Mouse (Mus musculus) hematopoietic stem cell, adult 5-6 weeks (primary cell): ENCODE results near the gene Olfr740. TPM values are rescaled to one million over a fixed set of nuclear protein-coding genes. Genes with fewer than 3 reads are reported as not detected.

Experiments used
- ATAC-seq, 2 experiments: fragments of 125-278 bp in 1 of 2; replicated peaks in 1 of 2; 2 replicates each; pipeline ENCODE4 v1.8.0; 2016 to 2017; ENCODE audit warnings: inconsistent platforms in 2 of 2, mild to moderate bottlenecking in 2 of 2, moderate number of reproducible peaks in 2 of 2, low read depth in 1 of 2, moderate TSS enrichment in 1 of 2; ENCODE audit not compliant: low FRiP score in 2 of 2, poor library complexity in 2 of 2, severe bottlenecking in 2 of 2, insufficient read depth in 1 of 2, low TSS enrichment in 1 of 2
- total RNA-seq: library from RNA; stranded (forward); fragments of 172-1452, 232-1000 nt; gene quantifications from 2 replicates; pipeline ENCODE4 v1.2.3, GENCODE M21; 2017

Olfr740 gene
- total RNA-seq: not detected in 2 replicates

DNA sequence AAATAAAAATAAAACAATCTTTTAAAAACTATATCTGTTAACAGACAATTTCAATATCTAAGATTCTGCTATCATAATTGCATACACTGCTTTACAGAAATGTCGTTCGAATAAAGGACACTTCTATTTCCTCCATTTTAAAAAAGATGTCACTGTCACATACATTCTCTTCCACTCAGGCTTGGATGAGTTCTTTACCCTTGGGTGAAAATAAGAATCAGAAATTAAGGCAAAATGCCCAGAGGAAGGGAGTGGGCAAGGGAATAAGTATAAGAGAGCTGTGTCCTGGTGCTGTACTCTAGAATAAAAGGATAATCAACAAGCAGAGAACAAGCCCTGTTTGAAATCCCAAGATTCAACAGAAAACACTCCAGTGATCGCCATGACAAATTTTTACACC is at the start of gene Olfr740:
Olfr740 (plus strand) TSS at position 301 of the 400 bp plus-strand sequence.
- ATAC-seq: no peak

DNA sequence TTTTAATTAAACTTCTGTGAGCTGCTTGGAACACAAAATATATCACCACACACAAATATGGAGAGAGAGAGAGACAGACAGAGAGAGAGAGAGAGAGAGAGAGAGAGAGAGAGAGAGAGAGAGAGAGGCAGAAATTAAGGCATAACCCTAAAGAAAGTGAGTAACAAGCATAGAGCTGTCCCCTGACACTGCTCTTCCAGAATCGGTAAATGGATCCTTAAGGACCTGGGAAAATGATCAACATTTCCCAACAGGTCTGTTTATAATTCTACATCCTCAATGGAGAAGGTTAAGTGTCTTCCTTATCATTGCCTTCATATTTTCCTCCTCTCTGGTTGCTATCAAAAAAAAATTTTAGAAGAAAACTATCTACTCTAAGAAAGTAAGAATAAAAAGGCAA is 38.1 kb upstream of the Olfr740 start, which contains the start of gene Olfr738:
Olfr738 (plus strand) TSS at position 301 of the 400 bp plus-strand sequence.
- no peak for ATAC-seq

DNA sequence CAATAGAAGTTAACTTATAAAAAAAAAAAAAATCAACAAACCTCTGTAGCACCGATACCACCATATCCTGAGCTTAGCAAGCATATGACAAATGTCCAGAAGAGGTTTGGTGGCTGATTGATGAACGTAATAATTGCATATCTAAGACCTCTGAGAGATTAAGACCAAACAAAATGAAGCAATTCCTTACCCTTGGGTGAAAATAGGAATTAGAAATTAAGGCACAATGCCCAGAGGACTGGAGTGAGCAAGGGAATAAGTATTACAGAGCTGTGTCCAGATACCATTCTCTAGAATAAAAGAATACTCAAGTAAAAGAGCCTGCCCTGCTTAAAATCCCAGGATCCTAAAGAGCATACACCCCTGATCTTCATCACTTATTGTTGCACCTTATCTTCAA is 27.0 kb upstream of the Olfr740 start, which contains the start of gene Olfr739:
Olfr739 (plus strand) TSS at position 301 of the 400 bp plus-strand sequence.
- ATAC-seq: no peak

GRCm38 (mm10) chr14:50472438-50472837 is 27.1 kb downstream of the Olfr740 start, which contains the start of gene Olfr741:
TSS of gene Olfr741 (plus strand) at chr14:50472738.
- no peak for ATAC-seq

- ATAC-seq: no peak
These were observed 33.1 kb downstream of the Olfr740 start for GRCm38 (mm10) chr14:50478406-50478805.

DNA sequence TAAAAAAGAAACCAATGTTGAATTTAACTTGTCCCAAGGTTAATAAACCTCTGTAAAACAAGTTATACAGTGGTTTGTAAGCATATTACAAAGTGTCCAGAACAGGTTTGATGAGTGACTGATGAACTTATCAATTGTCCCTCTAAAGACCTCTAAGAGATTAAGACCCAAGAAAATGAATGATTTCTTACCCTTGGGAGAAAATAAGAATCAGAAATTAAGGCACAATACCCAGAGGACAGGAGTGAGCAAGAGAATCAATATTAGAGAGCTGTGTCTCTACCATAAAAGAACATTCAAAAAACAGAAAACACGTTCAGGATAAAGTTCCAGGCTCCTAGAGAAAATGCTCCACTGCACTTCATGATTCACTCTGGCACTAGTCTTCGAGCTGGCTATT is 58.0 kb downstream of the Olfr740 start, which contains the start of gene Olfr742:
Olfr742 (plus strand) TSS at position 301 of the 400 bp plus-strand sequence.
- ATAC-seq: no peak

Other genes with a start within 250 kb of the Olfr740 start
- not detected in 2 replicates for gene Olfr731, start 203.7 kb upstream of the Olfr740 start, total RNA-seq
- not detected in 2 replicates for gene Olfr732, start 161.3 kb upstream of the Olfr740 start, total RNA-seq
- gene Olfr733, start 144.0 kb upstream of the Olfr740 start, total RNA-seq: not detected in 2 replicates
- not detected in 2 replicates for gene Olfr734, start 118.8 kb upstream of the Olfr740 start, total RNA-seq
- gene Olfr735, start 96.7 kb upstream of the Olfr740 start, total RNA-seq: not detected in 2 replicates
- not detected in 2 replicates for gene Tlr11, start 87.6 kb upstream of the Olfr740 start, total RNA-seq
- gene Olfr736, start 64.4 kb upstream of the Olfr740 start, total RNA-seq: not detected in 2 replicates
- not detected in 2 replicates for gene Olfr738, start 38.0 kb upstream of the Olfr740 start, total RNA-seq
- gene Olfr739, start 26.9 kb upstream of the Olfr740 start, total RNA-seq: not detected in 2 replicates
- gene Olfr741, start 27.2 kb downstream of the Olfr740 start, total RNA-seq: not detected in 2 replicates
- not detected in 2 replicates for gene Olfr742, start 58.1 kb downstream of the Olfr740 start, total RNA-seq
- gene Olfr743, start 76.3 kb downstream of the Olfr740 start, total RNA-seq: not detected in 2 replicates
- gene Olfr744, start 169.3 kb downstream of the Olfr740 start, total RNA-seq: not detected in 2 replicates
- gene Olfr745, start 193.8 kb downstream of the Olfr740 start, total RNA-seq: not detected in 2 replicates
- not detected in 2 replicates for gene Olfr746, start 201.5 kb downstream of the Olfr740 start, total RNA-seq
- not detected in 2 replicates for gene Olfr747, start 247.7 kb downstream of the Olfr740 start, total RNA-seq